Mouse (Mus musculus): ENCODE measurements around the gene Adgrf1.

Adgrf1 gene

GRCm38 (mm10) chr17:43267046-43267749 lies 2.9 kb upstream of the Adgrf1 start:
- DNase-seq = no peak

- no peak for DNase-seq
Measured at GRCm38 (mm10) chr17:43276220-43276619, 6.1 kb downstream of the Adgrf1 start.

DNA sequence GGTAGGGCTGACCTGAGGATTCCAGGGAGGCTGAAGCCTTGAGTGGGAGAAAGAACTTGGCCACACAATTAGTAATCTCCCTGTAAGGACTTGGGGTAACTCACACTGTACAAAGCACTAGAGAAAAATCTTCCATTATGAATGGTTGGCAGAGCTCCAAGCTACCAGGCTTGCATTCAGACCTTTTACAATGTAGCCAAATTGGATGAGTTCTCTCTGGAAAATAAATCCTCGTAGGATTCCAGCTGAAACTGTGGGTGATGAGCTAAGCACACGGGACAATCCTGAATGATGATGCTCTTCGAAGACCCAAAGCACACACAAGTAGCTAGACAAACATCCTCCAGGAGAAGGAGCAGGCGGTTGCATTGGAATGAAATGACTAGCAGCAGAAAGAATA lies 7.1 kb downstream of the Adgrf1 start:
- DNase-seq = peak; percentile 36

DNA sequence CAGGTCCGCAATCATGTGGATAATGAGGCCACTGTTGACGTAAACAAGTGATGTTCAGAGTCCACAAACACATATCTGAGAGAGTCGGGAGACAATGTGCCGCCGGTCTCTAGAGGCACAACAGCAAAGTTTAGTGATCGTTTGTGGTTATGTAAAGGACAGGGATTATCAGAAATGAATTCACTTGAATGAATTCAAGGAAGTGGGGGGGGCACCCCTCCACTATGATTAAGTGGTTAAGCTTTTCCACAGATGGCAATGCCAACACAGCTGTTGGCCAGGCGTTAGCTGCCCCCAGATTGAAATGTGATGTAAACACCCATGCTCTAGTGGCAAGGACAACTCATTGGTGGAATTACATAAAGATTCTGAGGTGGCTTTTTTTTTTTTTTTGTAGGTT lies 9.5 kb downstream of the Adgrf1 start:
- DNase-seq = no peak

GRCm38 (mm10) chr17:43282353-43282752 lies 12.2 kb downstream of the Adgrf1 start:
- peak; percentile 23 for DNase-seq

GRCm38 (mm10) chr17:43282828-43283227 lies 12.7 kb downstream of the Adgrf1 start:
- no peak for DNase-seq

DNA sequence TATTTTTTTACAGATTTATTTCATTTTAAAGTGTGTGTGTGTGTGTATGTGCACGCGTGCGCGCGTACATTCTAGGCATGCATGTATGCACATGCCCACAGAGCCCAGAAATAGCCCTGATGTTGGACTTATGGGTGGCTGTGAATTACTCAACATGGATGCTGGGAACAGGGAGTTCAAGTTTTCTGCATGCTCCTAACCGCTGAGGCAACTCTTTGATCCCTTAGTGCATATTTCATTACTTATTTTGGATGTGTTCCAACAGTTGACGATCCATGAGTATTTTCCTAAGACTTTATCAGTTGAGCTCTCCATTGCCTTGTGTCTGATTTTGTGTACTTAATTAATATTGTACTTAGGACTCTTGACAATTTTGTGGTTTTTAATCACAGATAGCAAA lies 29.4 kb downstream of the Adgrf1 start:
- no peak for DNase-seq

DNA sequence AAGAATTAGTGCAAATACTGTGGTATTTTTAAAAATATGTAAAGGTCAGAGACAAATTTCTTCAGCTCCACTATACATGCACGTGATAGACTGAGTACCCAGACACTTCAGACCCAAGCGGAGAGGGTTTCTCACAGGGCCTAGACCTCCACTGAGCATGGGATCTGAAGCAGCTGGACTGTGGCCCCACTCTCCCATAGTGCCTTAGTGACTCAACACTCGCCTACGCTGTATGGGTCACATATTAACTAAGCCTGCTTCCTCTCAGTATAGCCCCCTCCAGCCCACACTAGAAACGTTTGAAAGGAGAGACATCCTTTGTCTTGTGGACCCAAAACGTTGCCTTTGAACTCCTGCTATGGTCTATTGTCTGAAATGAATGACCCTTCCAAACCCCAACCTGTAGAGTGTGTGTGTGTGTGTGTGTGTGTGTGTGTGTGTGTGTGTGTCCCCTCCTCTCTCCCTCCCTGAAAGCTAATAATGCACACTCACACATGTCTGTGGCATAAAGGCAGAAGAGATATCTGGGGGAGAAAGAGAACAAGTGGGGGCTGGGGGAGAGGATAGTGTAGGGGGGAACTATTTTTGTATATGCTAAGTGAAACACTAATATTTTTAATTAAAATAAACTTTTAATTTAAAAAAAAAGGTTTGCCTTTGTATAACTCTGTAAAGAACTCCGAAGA lies 56.0 kb downstream of the Adgrf1 start:
- no peak for DNase-seq

GRCm38 (mm10) chr17:43326726-43327700 lies 56.9 kb downstream of the Adgrf1 start:
- peak; percentile 16 for DNase-seq

GRCm38 (mm10) chr17:43327810-43328209 lies 57.7 kb downstream of the Adgrf1 start:
- no peak for DNase-seq

- no peak for DNase-seq
Measured at GRCm38 (mm10) chr17:43329216-43329615, 59.1 kb downstream of the Adgrf1 start.

DNA sequence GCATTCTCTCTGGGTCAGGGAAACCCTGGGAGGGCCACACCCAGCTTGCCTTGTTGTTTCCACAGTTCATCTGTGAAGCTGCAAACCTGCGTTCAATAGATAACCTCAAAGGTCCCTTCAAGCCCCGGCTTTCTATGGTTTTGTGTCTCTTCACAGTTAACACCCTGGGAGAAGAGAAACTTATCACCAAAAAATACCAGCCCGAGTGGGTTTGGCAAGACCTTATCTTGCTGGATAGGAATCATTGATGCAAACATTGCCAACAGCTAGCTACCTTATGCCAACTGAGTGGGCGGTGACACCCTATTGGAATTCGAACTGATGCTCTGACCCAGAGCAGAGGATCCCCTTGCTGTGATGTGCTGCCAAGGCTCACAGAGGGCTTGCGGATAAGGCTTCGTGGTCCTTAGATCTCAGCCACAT lies 59.6 kb downstream of the Adgrf1 start:
- peak; percentile 9 for DNase-seq

DNA sequence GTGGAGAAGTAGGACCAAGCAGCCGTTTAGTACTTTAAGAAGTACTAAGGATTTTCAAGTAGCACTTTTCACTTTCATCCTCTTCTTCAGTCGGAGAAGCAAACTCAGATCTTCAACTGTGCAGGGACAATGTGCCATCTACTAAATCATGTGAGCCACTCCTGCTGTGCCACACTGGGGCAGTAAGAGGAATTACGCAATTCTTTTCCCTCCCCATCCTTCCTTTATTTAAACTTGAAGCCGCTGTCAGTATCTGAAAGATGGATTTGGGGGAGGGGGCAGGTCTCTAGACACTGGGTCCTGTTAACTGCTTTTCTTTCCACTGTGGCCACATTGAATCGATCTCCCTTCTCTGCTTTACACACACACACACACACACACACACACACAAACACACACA lies 62.6 kb downstream of the Adgrf1 start:
- no peak for DNase-seq

- DNase-seq = no peak
Measured at GRCm38 (mm10) chr17:43334074-43334473, 63.9 kb downstream of the Adgrf1 start.

- no peak for DNase-seq
Measured at GRCm38 (mm10) chr17:43337643-43338042, 67.5 kb downstream of the Adgrf1 start.

DNA sequence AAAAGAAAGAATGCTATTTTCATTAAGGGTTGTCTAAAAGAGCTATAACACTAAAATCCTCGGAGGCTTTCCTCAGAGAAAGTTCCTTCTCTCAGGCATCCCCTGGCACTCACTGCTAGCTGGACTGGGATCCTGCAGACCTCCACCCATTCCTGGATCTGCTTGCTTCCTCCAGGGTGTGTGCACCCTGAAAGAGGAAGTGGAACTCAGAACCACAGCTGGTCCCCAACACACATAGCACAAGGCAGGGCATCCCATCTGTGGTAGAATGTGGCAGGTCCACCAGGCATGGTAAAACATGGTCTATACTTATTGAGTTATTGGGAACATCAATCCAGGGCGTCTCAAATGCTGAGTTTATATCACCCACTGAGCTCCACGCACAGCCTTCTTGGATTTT lies 68.2 kb downstream of the Adgrf1 start:
- no peak for DNase-seq

- peak; percentile 14 for DNase-seq
Measured at GRCm38 (mm10) chr17:43346499-43346898, 76.4 kb downstream of the Adgrf1 start.

DNA sequence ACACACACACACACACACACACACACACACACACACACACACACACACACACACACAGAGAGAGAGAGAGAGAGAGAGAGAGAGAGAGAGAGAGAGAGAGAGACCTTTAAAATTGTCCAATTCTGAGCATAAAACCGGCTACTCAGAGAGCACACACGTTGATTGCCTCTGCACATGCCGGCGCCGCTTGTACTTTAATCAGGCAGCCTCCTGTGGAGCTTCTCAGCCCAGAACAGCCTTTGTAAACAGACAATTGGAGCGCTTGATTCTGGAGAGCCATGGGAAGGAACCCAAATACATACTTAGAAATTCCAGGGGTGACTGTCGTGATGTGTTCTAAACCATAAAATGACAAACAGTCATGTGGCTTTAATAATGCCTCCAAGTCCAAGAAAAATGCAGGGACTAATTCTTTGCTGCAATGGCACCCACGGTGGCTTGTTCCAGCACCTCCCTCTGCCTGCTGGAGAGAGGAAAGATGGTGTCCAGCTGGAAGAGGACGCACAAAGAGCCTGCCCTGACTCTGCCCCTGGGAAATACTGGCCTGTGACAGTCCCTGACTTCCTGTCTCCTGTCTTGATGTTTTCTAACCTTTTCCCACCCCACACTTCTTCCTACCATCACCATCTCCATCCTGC lies 87.9 kb downstream of the Adgrf1 start:
- DNase-seq = no peak

GRCm38 (mm10) chr17:43359826-43360619 lies 89.9 kb downstream of the Adgrf1 start, which contains the start of gene Adgrf5:
Gene Adgrf5, plus strand, starts transcription at chr17:43360451.
- no peak for DNase-seq

- no peak for DNase-seq
Measured at GRCm38 (mm10) chr17:43361021-43361420, 90.9 kb downstream of the Adgrf1 start.

GRCm38 (mm10) chr17:43362362-43362761 lies 92.2 kb downstream of the Adgrf1 start:
- DNase-seq = no peak

- no peak for DNase-seq
Measured at GRCm38 (mm10) chr17:43362881-43363280, 92.8 kb downstream of the Adgrf1 start.
